Mouse (Mus musculus): Measurements from ENCODE around the gene Tbc1d14.

- TF ChIP-seq POLR2A (IDR thresholded peaks at IDR 0.05; ENCODE audit: insufficient read depth, low read depth, low read length): no peak
- no peak for TF ChIP-seq CTCF (IDR thresholded peaks at IDR 0.05; ENCODE audit: insufficient read depth, low read depth, low read length)
These were observed 16.6 kb downstream of the Tbc1d14 start for GRCm38 (mm10) chr5:36576457-36576856.

Measured in olfactory bulb, adult 2 months (tissue).